Mouse (Mus musculus): ENCODE measurements around the gene 0610040J01Rik.

DNA sequence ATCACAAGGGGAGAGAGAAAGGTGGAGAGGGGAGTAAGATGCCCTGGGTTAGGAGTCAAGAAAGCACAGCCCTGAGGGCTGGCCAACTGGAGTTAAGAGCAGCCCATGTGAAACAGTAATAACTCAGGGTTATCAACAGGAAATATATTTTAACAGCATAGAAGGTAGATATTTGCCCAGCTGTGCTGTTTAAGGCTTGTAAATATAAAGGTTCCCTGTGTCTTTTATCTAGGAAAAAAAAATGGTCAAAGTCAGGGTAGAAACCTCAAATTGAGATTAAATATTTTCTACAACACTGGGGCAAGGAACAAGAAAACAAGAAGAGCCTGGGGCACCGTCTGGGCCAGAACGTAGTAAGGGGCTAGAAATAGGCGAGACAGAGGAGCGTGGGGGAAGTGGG is 95.3 kb downstream of the 0610040J01Rik start:
- TF ChIP-seq EP300 (IDR thresholded peaks at IDR 0.05) (no peak), CTCF (IDR thresholded peaks at IDR 0.05) (no peak)

Data from lung, postnatal 0 days (tissue).